Mouse (Mus musculus): ENCODE results near the gene Scn1b. TPM values are rescaled to one million over a fixed set of nuclear protein-coding genes. Genes with fewer than 3 reads are reported as not detected.

Gene Scn1b
- polyA plus RNA-seq, 1 experiment from 2014 or later = 0.81 TPM

GRCm38 (mm10) chr7:31069491-31069890 is 57.3 kb downstream of the Scn1b start:
- no peak for DNase-seq (ENCODE audit: low spot score)
- WGBS = 86% methylated on average over 14 of the region's 14 CpGs

GRCm38 (mm10) chr7:31067836-31068235 is 59.0 kb downstream of the Scn1b start:
- no peak for ATAC-seq (replicated peaks; ENCODE audit: insufficient number of reproducible peaks, low FRiP score, low TSS enrichment, low read depth)

More at GRCm38 (mm10) chr7:31069491-31069890, 57.3 kb downstream of the Scn1b start:
- Histone ChIP-seq H3K9ac (replicated peaks; ENCODE audit: low read length) (no peak overlapping the region), H3K4me3 (ENCODE audit: low read depth, low read length) (no peak overlapping the region), H3K4me2 (ENCODE audit: low read depth, low read length) (no peak overlapping the region), H3K27ac (replicated peaks; ENCODE audit: low read depth, low read length) (no peak overlapping the region), H3K4me1 (ENCODE audit: control insufficient read depth, insufficient read depth, low read length) (no peaks in the 10 kb centered on the region), H3K27me3 (ENCODE audit: control insufficient read depth, insufficient read depth, low read length) (no peaks in the 10 kb centered on the region), H3K9me3 (replicated peaks; ENCODE audit: control insufficient read depth, low read length) (no peaks in the 10 kb centered on the region), H3K36me3 (replicated peaks; ENCODE audit: control insufficient read depth, insufficient read depth, low read depth, low read length) (no peaks in the 10 kb centered on the region)
- no peak for ATAC-seq (replicated peaks; ENCODE audit: insufficient number of reproducible peaks, low FRiP score, low TSS enrichment, low read depth)

More at GRCm38 (mm10) chr7:31067836-31068235, 59.0 kb downstream of the Scn1b start:
- no peak overlapping the region for H3K4me2 ChIP-seq (ENCODE audit: low read depth, low read length)
- no peak overlapping the region for H3K27ac ChIP-seq (replicated peaks; ENCODE audit: low read depth, low read length)
- H3K9ac ChIP-seq (replicated peaks; ENCODE audit: low read length) = no peak overlapping the region
- DNase-seq (ENCODE audit: low spot score) = no peak
- H3K9me3 ChIP-seq (replicated peaks; ENCODE audit: control insufficient read depth, low read length) = no peaks in the 10 kb centered on the region
- no peaks in the 10 kb centered on the region for H3K36me3 ChIP-seq (replicated peaks; ENCODE audit: control insufficient read depth, insufficient read depth, low read depth, low read length)
- no peak overlapping the region for H3K4me3 ChIP-seq (ENCODE audit: low read depth, low read length)
- WGBS = 45% methylated on average over 5 of the region's 5 CpGs
- H3K4me1 ChIP-seq (ENCODE audit: control insufficient read depth, insufficient read depth, low read length) = no peaks in the 10 kb centered on the region
- H3K27me3 ChIP-seq (ENCODE audit: control insufficient read depth, insufficient read depth, low read length) = no peaks in the 10 kb centered on the region

Other genes starting within 250 kb of the Scn1b start
- not detected in 2 replicates for gene Cd22, start 246.7 kb downstream of the Scn1b start, polyA plus RNA-seq (2014; fragmentation: Nextera tagmentation; extraction: Ambion mirVana)
- gene Mag, start 212.1 kb downstream of the Scn1b start, polyA plus RNA-seq (2014; fragmentation: Nextera tagmentation; extraction: Ambion mirVana) = 0.17 and 0.42 TPM in 2 replicates
- not detected in 2 replicates for gene Hamp2, start 202.3 kb downstream of the Scn1b start, polyA plus RNA-seq (2014; fragmentation: Nextera tagmentation; extraction: Ambion mirVana)
- not detected in 2 replicates for gene Hamp, start 183.0 kb downstream of the Scn1b start, polyA plus RNA-seq (2014; fragmentation: Nextera tagmentation; extraction: Ambion mirVana)
- gene Usf2, start 170.2 kb downstream of the Scn1b start, polyA plus RNA-seq (2014; fragmentation: Nextera tagmentation; extraction: Ambion mirVana) = 21.9 and 25.9 TPM in 2 replicates
- 18.9 and 20.5 TPM in 2 replicates for gene Lsr, start 153.5 kb downstream of the Scn1b start, polyA plus RNA-seq (2014; fragmentation: Nextera tagmentation; extraction: Ambion mirVana)
- gene Fam187b, start 153.2 kb downstream of the Scn1b start, polyA plus RNA-seq (2014; fragmentation: Nextera tagmentation; extraction: Ambion mirVana) = 1.6 and 1.8 TPM in 2 replicates
- gene Fxyd5, start 84.5 kb downstream of the Scn1b start, polyA plus RNA-seq (2014; fragmentation: Nextera tagmentation; extraction: Ambion mirVana) = 10.3 and 12.5 TPM in 2 replicates
- 8.7 and 11.2 TPM in 2 replicates for gene Fxyd7, start 75.5 kb downstream of the Scn1b start, polyA plus RNA-seq (2014; fragmentation: Nextera tagmentation; extraction: Ambion mirVana)
- gene Fxyd1, start 69.8 kb downstream of the Scn1b start, polyA plus RNA-seq (2014; fragmentation: Nextera tagmentation; extraction: Ambion mirVana) = 11.8 and 12.0 TPM in 2 replicates
- 1.2 and 1.5 TPM in 2 replicates for gene Lgi4, start 67.7 kb downstream of the Scn1b start, polyA plus RNA-seq (2014; fragmentation: Nextera tagmentation; extraction: Ambion mirVana)
- 11.8 TPM in 2 replicates for gene Fxyd3, start 50.3 kb downstream of the Scn1b start, polyA plus RNA-seq (2014; fragmentation: Nextera tagmentation; extraction: Ambion mirVana)
- gene Hpn, start 11.7 kb downstream of the Scn1b start, polyA plus RNA-seq (2014; fragmentation: Nextera tagmentation; extraction: Ambion mirVana) = 2.2 and 3.6 TPM in 2 replicates
- 76.7 and 76.8 TPM in 2 replicates for gene Gramd1a, start 28.9 kb upstream of the Scn1b start, polyA plus RNA-seq (2014; fragmentation: Nextera tagmentation; extraction: Ambion mirVana)
- not detected in 2 replicates for gene Scgb2b2, start 163.5 kb upstream of the Scn1b start, polyA plus RNA-seq (2014; fragmentation: Nextera tagmentation; extraction: Ambion mirVana)
- not detected in 2 replicates for gene Scgb1b2, start 164.8 kb upstream of the Scn1b start, polyA plus RNA-seq (2014; fragmentation: Nextera tagmentation; extraction: Ambion mirVana)
- not detected in 2 replicates for gene Scgb2b3, start 235.1 kb upstream of the Scn1b start, polyA plus RNA-seq (2014; fragmentation: Nextera tagmentation; extraction: Ambion mirVana)
- not detected in 2 replicates for gene Scgb1b3, start 248.6 kb upstream of the Scn1b start, polyA plus RNA-seq (2014; fragmentation: Nextera tagmentation; extraction: Ambion mirVana)